Mouse (Mus musculus) heart, postnatal 0 days (tissue): Measurements from ENCODE around the gene Aldh3b1. TPM values are rescaled to one million over a fixed set of nuclear protein-coding genes. Genes with fewer than 3 reads are reported as not detected.

Source experiments
- ATAC-seq: fragments of 200-750 bp; cut with Nextera tagmentation; 2 replicates; pipeline ENCODE4 v1.8.0; 2017; ENCODE audit warnings: low read depth, moderate number of reproducible peaks, moderate library complexity; ENCODE audit not compliant: insufficient read depth
- DNase-seq: peaks from one replicate; pipeline ENCODE4 v3.0.0-alpha.2; 2016; ENCODE audit warnings: low spot score
- H3K27ac ChIP-seq: fragments of 300-500 bp; sonication (generic); 2 replicates; pipeline ENCODE4 v1.5.1; 2014; ENCODE audit warnings: low read depth, mild to moderate bottlenecking
- H3K27me3 ChIP-seq: fragments of 300-500 bp; sonication (generic); 2 replicates; pipeline ENCODE4 v1.6.1; 2014; ENCODE audit warnings: low read length, mixed read lengths; ENCODE audit not compliant: control insufficient read depth, insufficient read depth
- H3K36me3 ChIP-seq: fragments of 300-500 bp; sonication (generic); replicated peaks from 2 replicates; pipeline ENCODE4 v1.6.1; 2014; ENCODE audit warnings: low read length, mixed read lengths; ENCODE audit not compliant: control insufficient read depth, insufficient read depth
- H3K4me1 ChIP-seq: fragments of 300-500 bp; sonication (generic); 2 replicates; pipeline ENCODE4 v1.6.1; 2014; ENCODE audit warnings: antibody characterized with exemption; ENCODE audit not compliant: control insufficient read depth, insufficient read depth
- H3K4me2 ChIP-seq: fragments of 300-500 bp; sonication (generic); 2 replicates; pipeline ENCODE4 v1.6.1; 2014; ENCODE audit warnings: low read depth, mild to moderate bottlenecking, low read length, moderate library complexity
- H3K4me3 ChIP-seq: fragments of 300-500 bp; sonication (generic); 2 replicates; pipeline ENCODE4 v1.5.1; 2014; ENCODE audit warnings: low read depth, low read length
- H3K9ac ChIP-seq: fragments of 300-500 bp; sonication (generic); replicated peaks from 2 replicates; pipeline ENCODE4 v1.6.1; 2014; ENCODE audit warnings: low read depth, low read length, mixed read lengths
- H3K9me3 ChIP-seq: fragments of 300-500 bp; sonication (generic); replicated peaks from 2 replicates; pipeline ENCODE4 v1.6.1; 2016; ENCODE audit warnings: low read length; ENCODE audit not compliant: control insufficient read depth
- CTCF ChIP-seq: IDR thresholded peaks from 2 replicates; pipeline ENCODE4 v1.5.1; 2016; ENCODE audit warnings: antibody characterized with exemption, control low read depth, low read depth
- EP300 ChIP-seq: IDR thresholded peaks from 2 replicates; pipeline ENCODE4 v1.6.1; 2016; ENCODE audit warnings: antibody characterized with exemption, low read depth
- WGBS: fragments of 180-500 bp; shearing (Covaris S2); extraction: QIAGEN DNeasy Blood & Tissue Kit; methylation state at CpG from one replicate; pipeline ENCODE4 v1.1.7; 2014; 5-methylcytosine and 5-hydroxymethylcytosine counted together
- polyA plus RNA-seq: library from polyadenylated mRNA; unstranded; fragments of >200 nt; fragmentation: Nextera tagmentation; extraction: Ambion mirVana; gene quantifications from 2 replicates; pipeline ENCODE4 v1.2.1, GENCODE M21; 2015
- total RNA-seq: library from RNA; depleted of rRNA; stranded (reverse); fragments of >200 nt; gene quantifications from 2 replicates; pipeline ENCODE4 v1.2.3, GENCODE M21; 2014; ENCODE audit warnings: low replicate concordance

Aldh3b1 gene
- total and polyA plus RNA-seq, 2 experiments from 2014 or later = 1.9 to 3.2 TPM

- Histone ChIP-seq H3K27me3 (no peaks in the 10 kb centered on the region), H3K27ac (peak within 1 kb of the TSS; percentile 66), H3K4me3 (peak within 1 kb of the TSS; percentile 66), H3K4me1 (peaks cover 9% of the 10 kb centered on the region), H3K36me3 (peaks cover 46% of the 10 kb centered on the region), H3K9ac (peak within 1 kb of the TSS; percentile 52), H3K4me2 (peak within 1 kb of the TSS; percentile 80), H3K9me3 (no peaks in the 10 kb centered on the region)
- TF ChIP-seq CTCF (no peak), EP300 (no peak)
- DNase-seq (peak; percentile 74), ATAC-seq (peak; percentile 81)
- WGBS = 5% methylated on average over 36 of the region's 36 CpGs
These were observed 22.5 kb downstream of the Aldh3b1 start, which contains the start of gene Tcirg1 for GRCm38 (mm10) chr19:3906795-3907786. Tcirg1 (minus strand) TSS chr19:3907133.

DNA sequence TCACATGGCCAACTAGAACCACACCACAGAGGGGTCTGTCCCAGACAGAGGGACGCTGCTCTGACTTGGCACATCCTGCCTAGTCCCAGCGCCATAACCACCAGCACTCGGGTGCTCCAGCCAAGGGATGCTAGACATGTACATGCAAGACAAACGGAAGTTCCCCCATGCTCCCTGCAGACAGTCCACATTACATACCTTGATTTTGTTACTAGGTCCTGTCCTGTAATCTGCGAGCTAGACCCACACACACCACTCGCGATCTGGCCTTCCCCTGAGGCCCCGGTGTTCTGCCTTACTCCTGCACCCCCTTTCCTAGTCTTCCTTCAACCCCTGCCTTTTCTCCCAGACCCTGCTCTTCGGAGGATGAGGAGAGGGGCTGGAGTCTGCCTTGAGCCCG is 23.3 kb downstream of the Aldh3b1 start:
- Histone ChIP-seq H3K9me3 (no peaks in the 10 kb centered on the region), H3K9ac (peak overlapping the region; percentile 52), H3K4me3 (peak overlapping the region; percentile 66), H3K36me3 (peaks cover 53% of the 10 kb centered on the region), H3K4me1 (peaks cover 5% of the 10 kb centered on the region; the same call in 1 of the 2 replicates), H3K27ac (peak overlapping the region; percentile 66), H3K27me3 (no peaks in the 10 kb centered on the region), H3K4me2 (peak overlapping the region; percentile 80)
- no peak for TF ChIP-seq EP300
- TF ChIP-seq CTCF = no peak
- 21% methylated on average over 10 of the region's 10 CpGs for WGBS
- DNase-seq (no peak), ATAC-seq (no peak)

- peak overlapping the region; percentile 80 for H3K4me2 ChIP-seq
- H3K27ac ChIP-seq = peak overlapping the region; percentile 66
- no peaks in the 10 kb centered on the region for H3K27me3 ChIP-seq
- peaks cover 5% of the 10 kb centered on the region; the same call in 1 of the 2 replicates for H3K4me1 ChIP-seq
- TF ChIP-seq CTCF (no peak), EP300 (no peak)
- no peak overlapping the region; the same call in none of the 2 replicates for H3K9ac ChIP-seq
- peak overlapping the region; percentile 66 for H3K4me3 ChIP-seq
- ATAC-seq = peak; percentile 22; the same call in 1 of the 2 replicates
- 35% methylated on average over 6 of the region's 6 CpGs for WGBS
- peaks cover 47% of the 10 kb centered on the region for H3K36me3 ChIP-seq
- peak; percentile 40 for DNase-seq
- H3K9me3 ChIP-seq = no peaks in the 10 kb centered on the region
These were observed 24.2 kb downstream of the Aldh3b1 start for GRCm38 (mm10) chr19:3905261-3905969.

DNA sequence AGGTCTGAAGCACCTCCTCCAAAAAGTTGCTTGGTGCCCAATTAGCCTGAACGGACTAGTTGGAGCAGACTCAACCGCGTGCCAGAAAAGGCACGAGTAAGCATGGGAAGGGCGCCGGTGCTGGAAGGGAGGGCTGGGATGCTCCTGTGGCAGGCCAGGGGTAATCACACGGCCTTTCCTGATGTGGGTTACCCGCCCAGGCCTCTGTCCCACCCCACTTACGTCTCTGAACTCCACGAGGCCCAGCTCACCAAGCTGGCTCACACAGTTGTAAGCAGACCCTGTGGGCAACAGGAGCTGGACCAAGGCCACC is 25.3 kb downstream of the Aldh3b1 start:
- no peak for TF ChIP-seq EP300
- no peaks in the 10 kb centered on the region for H3K27me3 ChIP-seq
- H3K36me3 ChIP-seq = peaks cover 40% of the 10 kb centered on the region
- H3K4me1 ChIP-seq = peaks cover 5% of the 10 kb centered on the region; the same call in 1 of the 2 replicates
- no peak overlapping the region for H3K9ac ChIP-seq
- DNase-seq = no peak
- 0 out of 2 replicates have a peak overlapping the region, but pooled peaks have one; percentile 66 for H3K27ac ChIP-seq
- ATAC-seq = no peak
- H3K4me2 ChIP-seq = peak overlapping the region; percentile 80; the same call in 1 of the 2 replicates
- H3K9me3 ChIP-seq = no peaks in the 10 kb centered on the region
- WGBS = 76% methylated on average over 10 of the region's 10 CpGs
- no peak overlapping the region for H3K4me3 ChIP-seq

- H3K36me3 ChIP-seq = peaks cover 37% of the 10 kb centered on the region
- no peak for TF ChIP-seq EP300
- no peak for TF ChIP-seq CTCF
- H3K4me3 ChIP-seq = no peak overlapping the region
- no peaks in the 10 kb centered on the region for H3K27me3 ChIP-seq
- H3K4me2 ChIP-seq = peak overlapping the region; percentile 80; the same call in 1 of the 2 replicates
- DNase-seq (no peak), ATAC-seq (no peak)
- 84% methylated on average over 25 of the region's 25 CpGs for whole genome bisulfite sequencing
- no peak overlapping the region for H3K27ac ChIP-seq
- H3K9ac ChIP-seq = no peak overlapping the region
- no peaks in the 10 kb centered on the region for H3K9me3 ChIP-seq
- peaks cover 5% of the 10 kb centered on the region; the same call in 1 of the 2 replicates for H3K4me1 ChIP-seq
These were observed 25.8 kb downstream of the Aldh3b1 start for GRCm38 (mm10) chr19:3903648-3904362.
